Comparison of ENCODE assay signal across 8 mouse cellular contexts in the genomic region with DNA sequence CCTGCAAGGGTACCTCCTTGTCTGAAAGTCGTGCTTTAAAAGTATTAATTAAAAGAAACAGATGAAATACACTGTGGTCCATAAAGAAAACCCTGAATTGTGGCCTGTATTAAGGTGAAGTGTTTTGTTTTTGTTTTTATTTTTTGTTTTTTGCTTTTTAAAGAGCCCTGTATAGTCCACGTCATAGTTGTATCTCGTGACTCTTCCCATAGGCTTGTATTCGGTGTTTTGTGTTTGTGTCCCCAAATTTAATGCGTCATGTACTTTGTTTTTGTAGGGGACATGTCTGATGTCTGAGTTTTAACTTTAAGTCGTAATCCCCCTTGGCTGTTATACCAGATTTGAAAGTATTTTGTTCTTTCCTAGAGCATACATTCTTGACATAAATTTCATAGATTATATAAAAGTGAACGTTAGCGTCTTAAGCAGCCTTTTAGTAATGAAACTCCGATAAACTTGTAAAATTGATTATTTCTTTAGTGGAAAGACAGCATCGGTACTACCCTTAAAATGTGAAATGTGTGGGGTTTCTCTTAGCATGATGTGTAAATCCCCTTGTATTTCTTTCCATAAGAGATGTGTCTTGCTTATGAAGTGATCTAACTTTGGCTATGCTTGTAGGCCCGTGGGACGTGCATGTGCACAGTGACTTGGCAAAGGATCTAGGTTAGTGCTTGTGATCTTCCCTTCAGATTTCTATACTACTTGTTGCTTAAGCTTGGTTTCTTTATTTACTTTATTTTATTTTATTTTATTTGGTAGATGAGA. TPM values are rescaled to one million over a fixed set of nuclear protein-coding genes. Genes with fewer than 3 reads are reported as not detected.
DNase-seq lines count a peak whose midpoint lies in the region; TF ChIP-seq lines count a peak whose summit lies in the region.

No protein-coding gene starts in this region.

- DNase-seq in adrenal gland, postnatal 14 days, result peak; percentile 7
- DNase-seq in adrenal gland, adult 2 months, result no peak
- no peak for DNase-seq in thymus, adult 2 months
- DNase-seq in thymus, postnatal 36 days, result no peak
- no peak for DNase-seq in liver, adult 2 months (ENCODE audit: extremely low read depth, low read depth, low spot score)
- no peak for DNase-seq in gastrocnemius, postnatal 25 days
- DNase-seq in cerebellum, adult 11-12 months, result no peak
- no peak for DNase-seq in urinary bladder, adult 18-20 months (ENCODE audit: low spot score in 2 of 2)

- 47% methylated on average over 12 of the region's 12 CpGs for WGBS in thymus, adult 2 months
- 23% methylated on average over 12 of the region's 12 CpGs for WGBS in liver, adult 2 months

- no peak overlapping the region for H3K27ac ChIP-seq in thymus, adult 2 months (ENCODE audit: control insufficient read depth, insufficient read depth, low read length)
- no peak overlapping the region; the same call in 1 of the 2 replicates for H3K27ac ChIP-seq in liver, adult 2 months (replicated peaks; ENCODE audit: insufficient read depth, low read depth, low read length)

- TF ChIP-seq POLR2A in thymus, adult 2 months (IDR thresholded peaks at IDR 0.05; ENCODE audit: control insufficient read depth, extremely low read depth, insufficient read depth, low read length, poor library complexity), result no peak
- TF ChIP-seq POLR2A in liver, adult 2 months (IDR thresholded peaks at IDR 0.05; ENCODE audit: extremely low read depth, insufficient read depth, low read length), result no peak

- H3K4me1 ChIP-seq in thymus, adult 2 months (replicated peaks; ENCODE audit: control insufficient read depth, insufficient read depth, low read length), result peaks cover 3% of the 10 kb centered on the region
- 0 out of 2 replicates have a peak, but pooled peaks cover 3% of the 10 kb centered on the region for H3K4me1 ChIP-seq in liver, adult 2 months (ENCODE audit: control insufficient read depth, insufficient read depth, low read length)

- peaks cover 9% of the 10 kb centered on the region; the same call in 1 of the 2 replicates for H3K79me2 ChIP-seq in liver, adult 2 months (ENCODE audit: control insufficient read depth, insufficient read depth, low read length)

- H3K36me3 ChIP-seq in thymus, adult 2 months (ENCODE audit: control insufficient read depth, insufficient read depth, low read length), result no peaks in the 10 kb centered on the region
- peaks cover 8% of the 10 kb centered on the region; the same call in 1 of the 2 replicates for H3K36me3 ChIP-seq in liver, adult 2 months (ENCODE audit: control insufficient read depth, insufficient read depth, low read length)

- H3K4me3 ChIP-seq in thymus, adult 2 months (ENCODE audit: control insufficient read depth, insufficient read depth, low read length), result peak overlapping the region; percentile 97
- H3K4me3 ChIP-seq in liver, adult 2 months (ENCODE audit: insufficient read depth, low read depth, low read length), result peak overlapping the region; percentile 92

- no peaks in the 10 kb centered on the region for H3K27me3 ChIP-seq in thymus, adult 2 months (ENCODE audit: control insufficient read depth, insufficient read depth, low read length)
- no peaks in the 10 kb centered on the region for H3K27me3 ChIP-seq in liver, adult 2 months (ENCODE audit: control insufficient read depth, insufficient read depth, low read length)

- no peak for TF ChIP-seq CTCF in thymus, adult 2 months (IDR thresholded peaks at IDR 0.05; ENCODE audit: borderline replicate concordance, control insufficient read depth, extremely low read depth, insufficient read depth, low read length, poor library complexity)
- TF ChIP-seq CTCF in liver, adult 2 months (IDR thresholded peaks at IDR 0.05; ENCODE audit: low read depth, low read length), result no peak

- H3K9ac ChIP-seq in liver, adult 2 months (ENCODE audit: low read depth, low read length), result peak overlapping the region; percentile 97

RNA-seq across cellular contexts. Expression of gene Fip1l1, which starts 1.1 kb away (rescaled TPM):
- total RNA-seq in adrenal gland, postnatal 14 days (2021), result 56.7 and 65.8 TPM in 2 replicates
- total RNA-seq in adrenal gland, adult 2 months (2021), result 10 to 100 TPM; 49.7 to 76.7 TPM
- 11.4 and 22.0 TPM in 2 replicates for polyA plus RNA-seq in adrenal gland, adult 2 months (2012; rRNA removed)
- 48.9 and 49.0 TPM in 2 replicates for polyA plus RNA-seq in thymus, adult 2 months (2012; rRNA removed)
- total RNA-seq in liver, adult 2 months (2014; rRNA removed), result 21.1 and 21.9 TPM in 2 replicates
- polyA plus RNA-seq in liver, adult 2 months (2012; rRNA removed), result 13.7 and 14.4 TPM in 2 replicates
- 10 to 100 TPM; 16.8 to 17.6 TPM for total RNA-seq in gastrocnemius, postnatal 25 days (2021)

RNA-seq across cellular contexts. Expression of gene Scfd2, which starts 4.8 kb away (rescaled TPM):
- 20.2 and 22.6 TPM in 2 replicates for total RNA-seq in adrenal gland, postnatal 14 days (2021)
- 10 to 100 TPM; 21.6 to 28.6 TPM for total RNA-seq in adrenal gland, adult 2 months (2021)
- 16.3 and 18.1 TPM in 2 replicates for polyA plus RNA-seq in adrenal gland, adult 2 months (2012; rRNA removed)
- 14.5 and 15.3 TPM in 2 replicates for polyA plus RNA-seq in thymus, adult 2 months (2012; rRNA removed)
- 11.5 and 15.8 TPM in 2 replicates for total RNA-seq in liver, adult 2 months (2014; rRNA removed)
- polyA plus RNA-seq in liver, adult 2 months (2012; rRNA removed), result 8.5 and 8.8 TPM in 2 replicates
- total RNA-seq in gastrocnemius, postnatal 25 days (2021), result 10 to 100 TPM in 1 of 2 experiments, 1 to 10 TPM in 1; 9.5 to 11.7 TPM
